Mouse (Mus musculus): ENCODE data around the gene Safb2. TPM values are rescaled to one million over a fixed set of nuclear protein-coding genes. Genes with fewer than 3 reads are reported as not detected.

Safb2 gene
- polyA plus RNA-seq, 2 experiments from 2014 or later, result 39.6 to 40.2 TPM

GRCm38 (mm10) chr17:56515690-56516410 lies 68.5 kb downstream of the Safb2 start:
- ATAC-seq, result no peak

GRCm38 (mm10) chr17:56514916-56515315 lies 69.5 kb downstream of the Safb2 start:
- no peak for ATAC-seq

- no peak for ATAC-seq
These were observed 70.1 kb downstream of the Safb2 start for GRCm38 (mm10) chr17:56514330-56514729.

GRCm38 (mm10) chr17:56512310-56512709 lies 72.1 kb downstream of the Safb2 start, which contains the start of gene Znrf4:
TSS of gene Znrf4 (minus strand) at chr17:56512431.
- ATAC-seq, result no peak

GRCm38 (mm10) chr17:56511707-56512090 lies 72.7 kb downstream of the Safb2 start:
- no peak for ATAC-seq

- ATAC-seq, result no peak
These were observed 73.2 kb downstream of the Safb2 start for GRCm38 (mm10) chr17:56510970-56511706.

Other genes starting within 250 kb of the Safb2 start
- gene Ptprs, start 108.1 kb downstream of the Safb2 start, polyA plus RNA-seq (2017; shearing (Covaris generic)), result 1 to 10 TPM; 6.5 to 8.6 TPM
- not detected for gene Znrf4, start 72.2 kb downstream of the Safb2 start, polyA plus RNA-seq (2017; shearing (Covaris generic))
- gene Gm20219, start 30.2 kb downstream of the Safb2 start, polyA plus RNA-seq (2017; shearing (Covaris generic)), result 1 to 10 TPM; 1.4 to 2.4 TPM
- 10 to 100 TPM; 34.0 to 45.4 TPM for gene Safb, start 240 bp upstream of the Safb2 start, polyA plus RNA-seq (2017; shearing (Covaris generic))
- 100 to 1,000 TPM; 272 to 317 TPM for gene 2410015M20Rik, start 25.2 kb upstream of the Safb2 start, polyA plus RNA-seq (2017; shearing (Covaris generic))
- gene Rpl36, start 28.8 kb upstream of the Safb2 start, polyA plus RNA-seq (2017; shearing (Covaris generic)), result 1,000 to 10,000 TPM; 4,432 to 4,869 TPM
- gene Lonp1, start 42.3 kb upstream of the Safb2 start, polyA plus RNA-seq (2017; shearing (Covaris generic)), result 1 to 10 TPM; 7.0 to 8.0 TPM
- gene Catsperd, start 43.6 kb upstream of the Safb2 start, polyA plus RNA-seq (2017; shearing (Covaris generic)), result 1 to 10 TPM in 1 of 2 experiments, under 1 TPM in 1; 0.87 to 1.0 TPM
- gene Ranbp3, start 88.7 kb upstream of the Safb2 start, polyA plus RNA-seq (2017; shearing (Covaris generic)), result 10 to 100 TPM; 40.5 to 56.7 TPM
- gene Ndufa11, start 133.2 kb upstream of the Safb2 start, polyA plus RNA-seq (2017; shearing (Covaris generic)), result 100 to 1,000 TPM; 272 to 279 TPM
- 1 to 10 TPM; 6.0 TPM for gene Vmac, start 133.4 kb upstream of the Safb2 start, polyA plus RNA-seq (2017; shearing (Covaris generic))
- gene Nrtn, start 172.9 kb upstream of the Safb2 start, polyA plus RNA-seq (2017; shearing (Covaris generic)), result not detected
- 10 to 100 TPM; 24.3 to 32.7 TPM for gene Dus3l, start 180.2 kb upstream of the Safb2 start, polyA plus RNA-seq (2017; shearing (Covaris generic))
- gene Prr22, start 185.7 kb upstream of the Safb2 start, polyA plus RNA-seq (2017; shearing (Covaris generic)), result under 1 TPM; 0.33 to 0.74 TPM
- 1 to 10 TPM; 1.4 to 1.9 TPM for gene Rfx2, start 246.4 kb upstream of the Safb2 start, polyA plus RNA-seq (2017; shearing (Covaris generic))

Measured in activated CD4-positive, CD25-positive, alpha-beta regulatory T cell, adult 4 months (primary cell).